Mouse (Mus musculus) kidney, embryonic 15.5 days (tissue): ENCODE results near the gene Efna2. TPM values are rescaled to one million over a fixed set of nuclear protein-coding genes. Genes with fewer than 3 reads are reported as not detected.

ENCODE experiments used
- ATAC-seq: fragments of 200-750 bp; cut with Nextera tagmentation; replicated peaks from 2 replicates; pipeline ENCODE4 v1.8.0; 2017; ENCODE audit warnings: moderate TSS enrichment; ENCODE audit not compliant: low FRiP score
- H3K27ac ChIP-seq: fragments of 300-500 bp; sonication (generic); 2 replicates; pipeline ENCODE4 v1.5.1; 2015; ENCODE audit warnings: mild to moderate bottlenecking, inconsistent platforms
- H3K27me3 ChIP-seq: fragments of 300-500 bp; sonication (generic); 2 replicates; pipeline ENCODE4 v1.6.1; 2015; ENCODE audit warnings: inconsistent platforms
- H3K36me3 ChIP-seq: fragments of 300-500 bp; sonication (generic); 2 replicates; pipeline ENCODE4 v1.6.1; 2015; ENCODE audit warnings: inconsistent platforms
- H3K4me1 ChIP-seq: fragments of 300-500 bp; sonication (generic); 2 replicates; pipeline ENCODE4 v1.6.1; 2015; ENCODE audit warnings: inconsistent platforms
- H3K4me2 ChIP-seq: fragments of 300-500 bp; sonication (generic); 2 replicates; pipeline ENCODE4 v1.6.1; 2015; ENCODE audit warnings: moderate library complexity, mild to moderate bottlenecking, inconsistent platforms
- H3K4me3 ChIP-seq: fragments of 300-500 bp; sonication (generic); replicated peaks from 2 replicates; pipeline ENCODE4 v1.5.1; 2015; ENCODE audit warnings: mild to moderate bottlenecking, inconsistent platforms
- H3K9ac ChIP-seq: fragments of 300-500 bp; sonication (generic); 2 replicates; pipeline ENCODE4 v1.6.1; 2015; ENCODE audit warnings: mild to moderate bottlenecking, inconsistent platforms
- H3K9me3 ChIP-seq: fragments of 300-500 bp; sonication (generic); replicated peaks from 2 replicates; pipeline ENCODE4 v1.6.1; 2016; ENCODE audit warnings: inconsistent platforms
- WGBS: fragments of 180-500 bp; shearing (Covaris S2); methylation state at CpG from one replicate; pipeline ENCODE4 v1.1.7; 2015; ENCODE audit warnings: mixed read lengths; 5-methylcytosine and 5-hydroxymethylcytosine counted together
- polyA plus RNA-seq: library from polyadenylated mRNA; unstranded; fragments of >200 nt; fragmentation: Nextera tagmentation; extraction: Ambion mirVana; gene quantifications from 2 replicates; pipeline ENCODE4 v1.2.1, GENCODE M21; 2015

The Efna2 gene
- polyA plus RNA-seq, 1 experiment from 2014 or later = 17.0 TPM

GRCm38 (mm10) chr10:80144159-80144558 is 35.1 kb upstream of the Efna2 start:
- 96% methylated on average over 12 of the region's 12 CpGs for WGBS
- Histone ChIP-seq H3K9me3 (no peaks in the 10 kb centered on the region), H3K4me2 (no peak overlapping the region)

GRCm38 (mm10) chr10:80144864-80145838 is 34.1 kb upstream of the Efna2 start:
- Histone ChIP-seq H3K4me1 (peaks cover 69% of the 10 kb centered on the region), H3K27me3 (no peaks in the 10 kb centered on the region), H3K4me2 (0 out of 2 replicates have a peak overlapping the region, but pooled peaks have one; percentile 12), H3K9me3 (no peaks in the 10 kb centered on the region), H3K27ac (peak overlapping the region; percentile 64), H3K9ac (peak overlapping the region; percentile 33; the same call in 1 of the 2 replicates), H3K36me3 (peaks cover 38% of the 10 kb centered on the region), H3K4me3 (0 out of 2 replicates have a peak overlapping the region, but pooled peaks have one; percentile 4)
- no peak for ATAC-seq
- WGBS = 76% methylated on average over 20 of the region's 20 CpGs

More at GRCm38 (mm10) chr10:80144159-80144558, 35.1 kb upstream of the Efna2 start:
- H3K36me3 ChIP-seq = peaks cover 38% of the 10 kb centered on the region
- H3K9ac ChIP-seq = no peak overlapping the region
- peaks cover 76% of the 10 kb centered on the region for H3K4me1 ChIP-seq
- H3K27ac ChIP-seq = no peak overlapping the region
- ATAC-seq = no peak
- H3K27me3 ChIP-seq = no peaks in the 10 kb centered on the region
- no peak overlapping the region for H3K4me3 ChIP-seq

DNA sequence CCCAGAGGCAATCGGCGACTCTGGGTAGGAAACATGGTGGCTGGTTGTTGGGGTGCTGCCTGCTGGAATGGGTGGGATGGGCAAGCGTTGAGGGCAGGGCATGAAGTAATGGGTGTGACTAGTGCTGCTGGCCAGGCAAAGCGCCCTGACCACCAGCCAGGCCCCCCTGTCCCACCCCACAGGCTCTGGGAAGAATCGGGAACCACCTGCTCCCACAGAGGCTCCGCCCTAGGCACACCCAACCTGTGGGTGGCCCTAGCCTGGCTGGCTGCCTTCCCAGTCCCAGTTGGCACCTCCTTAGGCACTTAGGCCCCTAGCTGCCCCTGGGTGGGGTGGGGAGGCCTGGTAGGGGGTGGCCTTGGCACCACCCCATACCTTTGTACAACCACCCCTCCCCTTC is 33.4 kb upstream of the Efna2 start:
- no peaks in the 10 kb centered on the region for H3K27me3 ChIP-seq
- H3K36me3 ChIP-seq = peaks cover 38% of the 10 kb centered on the region
- no peak for ATAC-seq
- no peaks in the 10 kb centered on the region for H3K9me3 ChIP-seq
- WGBS = 85% methylated on average over 6 of the region's 6 CpGs
- peak overlapping the region; percentile 33; the same call in 1 of the 2 replicates for H3K9ac ChIP-seq
- peak overlapping the region; percentile 100 for H3K27ac ChIP-seq
- peaks cover 64% of the 10 kb centered on the region for H3K4me1 ChIP-seq
- 0 out of 2 replicates have a peak overlapping the region, but pooled peaks have one; percentile 4 for H3K4me3 ChIP-seq
- H3K4me2 ChIP-seq = 0 out of 2 replicates have a peak overlapping the region, but pooled peaks have one; percentile 12

DNA sequence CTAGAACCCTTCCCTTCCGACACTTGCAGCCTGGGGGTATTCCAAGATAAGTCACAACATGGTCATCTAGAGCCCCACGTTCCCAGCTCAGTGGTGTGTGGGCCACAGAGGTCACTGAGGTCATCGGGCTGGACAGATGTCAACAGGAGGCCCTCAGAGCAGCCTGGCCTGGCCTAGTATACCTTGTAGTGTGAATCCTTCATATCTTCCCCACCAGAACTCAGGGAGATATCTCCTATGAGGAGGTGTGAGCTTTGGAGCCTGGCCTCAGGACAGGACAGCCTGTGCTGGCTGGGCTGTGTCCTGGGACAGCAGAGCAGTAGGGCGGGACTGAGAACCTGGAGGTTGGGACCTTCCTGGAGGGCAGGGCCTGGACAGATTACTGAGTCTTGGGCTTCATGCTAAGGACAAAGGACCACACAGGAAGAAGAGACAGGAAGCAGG is 32.7 kb upstream of the Efna2 start:
- WGBS = 69% methylated on average over 4 of the region's 4 CpGs
- no peak overlapping the region; the same call in 1 of the 2 replicates for H3K4me3 ChIP-seq
- peaks cover 59% of the 10 kb centered on the region for H3K4me1 ChIP-seq
- peak overlapping the region; percentile 100 for H3K27ac ChIP-seq
- H3K36me3 ChIP-seq = peaks cover 44% of the 10 kb centered on the region
- no peak for ATAC-seq
- 0 out of 2 replicates have a peak overlapping the region, but pooled peaks have one; percentile 33 for H3K9ac ChIP-seq
- H3K9me3 ChIP-seq = no peaks in the 10 kb centered on the region
- H3K4me2 ChIP-seq = no peak overlapping the region
- no peaks in the 10 kb centered on the region for H3K27me3 ChIP-seq

- Histone ChIP-seq H3K9ac (0 out of 2 replicates have a peak overlapping the region, but pooled peaks have one; percentile 82), H3K4me2 (peak overlapping the region; percentile 77), H3K36me3 (peaks cover 50% of the 10 kb centered on the region), H3K27me3 (no peaks in the 10 kb centered on the region), H3K4me1 (peaks cover 62% of the 10 kb centered on the region), H3K4me3 (peak overlapping the region; percentile 89), H3K27ac (peak overlapping the region; percentile 100), H3K9me3 (no peaks in the 10 kb centered on the region)
- 58% methylated on average over 5 of the region's 5 CpGs for WGBS
- no peak for ATAC-seq
These were observed 32.0 kb upstream of the Efna2 start for GRCm38 (mm10) chr10:80147146-80147718.

- Histone ChIP-seq H3K4me2 (peak within 1 kb of the TSS; percentile 77), H3K36me3 (peaks cover 57% of the 10 kb centered on the region), H3K4me1 (peaks cover 64% of the 10 kb centered on the region), H3K9me3 (no peaks in the 10 kb centered on the region), H3K4me3 (peak within 1 kb of the TSS; percentile 89), H3K9ac (peak within 1 kb of the TSS; percentile 82), H3K27ac (peak within 1 kb of the TSS; percentile 100), H3K27me3 (no peaks in the 10 kb centered on the region)
- 1% methylated on average over 39 of the region's 42 CpGs for WGBS
- peak; percentile 47 for ATAC-seq
These were observed 31.3 kb upstream of the Efna2 start, which contains the start of gene Midn for GRCm38 (mm10) chr10:80147719-80148601. TSS of gene Midn (plus strand) at chr10:80148272.

- Histone ChIP-seq H3K9me3 (no peaks in the 10 kb centered on the region), H3K4me3 (peak overlapping the region; percentile 89), H3K9ac (peak overlapping the region; percentile 82), H3K4me1 (peaks cover 64% of the 10 kb centered on the region), H3K4me2 (peak overlapping the region; percentile 77), H3K27me3 (no peaks in the 10 kb centered on the region), H3K27ac (peak overlapping the region; percentile 100), H3K36me3 (peaks cover 60% of the 10 kb centered on the region)
- under 1% methylated on average over 57 of the region's 57 CpGs for WGBS
- ATAC-seq = peak; percentile 54
These were observed 30.5 kb upstream of the Efna2 start for GRCm38 (mm10) chr10:80148610-80149290.

- WGBS = under 1% methylated on average over 87 of the region's 88 CpGs
- H3K4me1 ChIP-seq = peaks cover 65% of the 10 kb centered on the region
- peak overlapping the region; percentile 97 for H3K9ac ChIP-seq
- H3K4me3 ChIP-seq = peak overlapping the region; percentile 89
- peaks cover 60% of the 10 kb centered on the region for H3K36me3 ChIP-seq
- H3K27me3 ChIP-seq = no peaks in the 10 kb centered on the region
- H3K27ac ChIP-seq = peak overlapping the region; percentile 100
- ATAC-seq = peak; percentile 81
- H3K4me2 ChIP-seq = peak overlapping the region; percentile 77
- no peaks in the 10 kb centered on the region for H3K9me3 ChIP-seq
These were observed 29.7 kb upstream of the Efna2 start for GRCm38 (mm10) chr10:80149291-80150225.

- under 1% methylated on average over 62 of the region's 71 CpGs for WGBS
- peaks cover 60% of the 10 kb centered on the region for H3K36me3 ChIP-seq
- ATAC-seq = no peak
- H3K9ac ChIP-seq = peak overlapping the region; percentile 97
- H3K27ac ChIP-seq = peak overlapping the region; percentile 100
- no peaks in the 10 kb centered on the region for H3K27me3 ChIP-seq
- no peaks in the 10 kb centered on the region for H3K9me3 ChIP-seq
- H3K4me2 ChIP-seq = peak overlapping the region; percentile 77
- H3K4me1 ChIP-seq = peaks cover 67% of the 10 kb centered on the region
- H3K4me3 ChIP-seq = peak overlapping the region; percentile 89
These were observed 28.8 kb upstream of the Efna2 start for GRCm38 (mm10) chr10:80150226-80151210.
